Mouse (Mus musculus): ENCODE measurements at regions not wholly inside any gene's neighbourhood (a gene's known extent, or its start where the extent isn't known, plus 50 kb on each side); places are given as distances from the start of the nearest gene placed in this dataset.

DNA sequence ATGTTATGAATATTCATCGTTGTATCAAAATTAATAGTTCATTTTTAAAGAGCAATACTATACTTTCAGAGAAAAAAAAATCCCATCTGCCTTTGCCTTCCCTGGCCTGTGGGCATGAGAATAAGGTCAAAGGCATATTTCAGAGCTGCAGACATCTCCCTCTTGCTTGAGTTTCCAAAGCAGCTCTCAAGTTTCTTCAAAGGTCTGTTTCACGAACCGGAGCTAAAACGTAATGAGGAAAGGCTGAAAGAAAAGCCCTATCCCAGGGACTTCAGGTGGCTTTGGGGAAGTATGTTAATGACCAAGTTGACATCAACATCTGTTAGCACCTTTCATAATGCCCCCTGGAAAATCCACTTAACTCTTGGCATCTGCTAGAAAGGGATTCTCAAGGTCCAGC is 479.0 kb upstream of the Adamts9 start:
- TF ChIP-seq SMC3 (IDR thresholded peaks at IDR 0.05; ENCODE audit: low read depth, low read length) (no peak), CTCF (IDR thresholded peaks at IDR 0.05 in 2 of 3, conservative IDR thresholded peaks at IDR 0.05 in 1 of 3; ENCODE audit: control insufficient read depth in 1 of 3, insufficient read depth in 1 of 3, low read depth in 2 of 3, low read length in 3 of 3, poor library complexity in 1 of 3, severe bottlenecking in 1 of 3) (no peak), SIN3A (IDR thresholded peaks at IDR 0.05; ENCODE audit: low read length) (no peak), E2F4 (IDR thresholded peaks at IDR 0.05; ENCODE audit: borderline replicate concordance, low read depth, low read length) (no peak), GATA1 (IDR thresholded peaks at IDR 0.05; ENCODE audit: low read depth, low read length) (no peak), UBTF (IDR thresholded peaks at IDR 0.05; ENCODE audit: borderline replicate concordance, insufficient read depth, low read depth, low read length) (no peak), POLR2A (IDR thresholded peaks at IDR 0.05; ENCODE audit: control insufficient read depth in 1 of 2, insufficient read depth in 1 of 2, low read depth in 1 of 2, low read length in 2 of 2, poor library complexity in 1 of 2) (no peak), TBP (IDR thresholded peaks at IDR 0.05; ENCODE audit: low read depth, low read length) (no peak), EP300 (IDR thresholded peaks at IDR 0.05; ENCODE audit: low read depth in 1 of 2, low read length in 2 of 2) (no peak), JUND (IDR thresholded peaks at IDR 0.05; ENCODE audit: low read depth, low read length) (no peak), TCF12 (IDR thresholded peaks at IDR 0.05; ENCODE audit: low read depth, low read length) (no peak), USF2 (IDR thresholded peaks at IDR 0.05; ENCODE audit: borderline replicate concordance in 1 of 2, insufficient read depth in 1 of 2, low read depth in 1 of 2, low read length in 2 of 2) (no peak)
